Mouse (Mus musculus): ENCODE results near the gene Abraxas2.

DNA sequence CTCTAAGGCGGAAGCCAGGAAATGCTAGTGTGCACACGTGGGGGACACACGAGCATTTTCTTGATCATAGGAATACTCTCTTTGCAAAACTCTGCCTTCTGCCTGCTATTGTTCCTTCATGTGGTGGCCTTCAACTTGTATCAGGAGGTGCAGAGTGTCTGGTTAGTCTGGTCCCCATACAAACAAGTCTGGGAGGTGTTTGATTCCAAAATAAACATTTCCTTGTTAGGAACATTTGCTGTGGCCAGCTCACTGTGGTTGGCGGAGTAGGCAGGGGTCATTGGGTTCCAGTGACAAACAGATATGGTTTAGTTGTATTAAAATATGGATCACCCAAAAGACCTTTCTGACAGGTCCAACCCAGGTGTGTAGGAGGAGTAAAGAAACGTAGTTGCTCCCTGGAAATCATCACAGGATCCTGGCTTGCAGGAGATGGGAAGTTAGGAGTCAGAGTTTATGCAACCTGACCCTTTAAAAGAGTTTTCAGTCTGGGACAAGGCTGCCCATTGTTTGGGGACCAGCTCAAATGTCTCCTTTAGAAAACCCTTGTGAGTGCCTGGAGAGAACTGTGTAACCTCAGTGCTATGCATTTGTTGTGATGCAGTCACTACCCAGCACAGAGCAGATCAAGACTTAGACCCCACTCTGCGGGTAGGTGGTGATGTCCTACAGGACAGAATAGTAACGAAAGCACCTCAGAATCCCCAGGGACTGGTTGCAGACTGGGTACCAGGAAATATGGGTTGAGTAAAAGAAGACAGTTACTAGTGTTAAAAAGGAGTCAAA, 28.2 kb downstream of the Abraxas2 start:
- no peak for TF ChIP-seq POLR2A (IDR thresholded peaks at IDR 0.05; ENCODE audit: borderline replicate concordance, extremely low read depth, insufficient read depth, insufficient read length, poor library complexity, severe bottlenecking)
- no peak for TF ChIP-seq CTCF (IDR thresholded peaks at IDR 0.05; ENCODE audit: borderline replicate concordance, extremely low read depth, insufficient read depth, insufficient read length)
